Mouse (Mus musculus) T-helper 2 cell (primary cell): Measurements from ENCODE around the gene Pole2.

Experiments
- in situ Hi-C: fragments of 300-600 bp; cut with MboI, MseI; formaldehyde crosslinking; loops from one replicate; pipeline ENCODE4 v1.15.1; 2025; ENCODE audit warnings: high pct_unique_total_duplicates

The Pole2 gene

GRCm38 (mm10) chr12:69211057-69211456 is 16.9 kb downstream of the Pole2 start:
- in situ Hi-C loops = loop anchor here (5.0 kb wide), 1 partner anchor 486 kb away; no protein-coding TSS in a partner anchor

DNA sequence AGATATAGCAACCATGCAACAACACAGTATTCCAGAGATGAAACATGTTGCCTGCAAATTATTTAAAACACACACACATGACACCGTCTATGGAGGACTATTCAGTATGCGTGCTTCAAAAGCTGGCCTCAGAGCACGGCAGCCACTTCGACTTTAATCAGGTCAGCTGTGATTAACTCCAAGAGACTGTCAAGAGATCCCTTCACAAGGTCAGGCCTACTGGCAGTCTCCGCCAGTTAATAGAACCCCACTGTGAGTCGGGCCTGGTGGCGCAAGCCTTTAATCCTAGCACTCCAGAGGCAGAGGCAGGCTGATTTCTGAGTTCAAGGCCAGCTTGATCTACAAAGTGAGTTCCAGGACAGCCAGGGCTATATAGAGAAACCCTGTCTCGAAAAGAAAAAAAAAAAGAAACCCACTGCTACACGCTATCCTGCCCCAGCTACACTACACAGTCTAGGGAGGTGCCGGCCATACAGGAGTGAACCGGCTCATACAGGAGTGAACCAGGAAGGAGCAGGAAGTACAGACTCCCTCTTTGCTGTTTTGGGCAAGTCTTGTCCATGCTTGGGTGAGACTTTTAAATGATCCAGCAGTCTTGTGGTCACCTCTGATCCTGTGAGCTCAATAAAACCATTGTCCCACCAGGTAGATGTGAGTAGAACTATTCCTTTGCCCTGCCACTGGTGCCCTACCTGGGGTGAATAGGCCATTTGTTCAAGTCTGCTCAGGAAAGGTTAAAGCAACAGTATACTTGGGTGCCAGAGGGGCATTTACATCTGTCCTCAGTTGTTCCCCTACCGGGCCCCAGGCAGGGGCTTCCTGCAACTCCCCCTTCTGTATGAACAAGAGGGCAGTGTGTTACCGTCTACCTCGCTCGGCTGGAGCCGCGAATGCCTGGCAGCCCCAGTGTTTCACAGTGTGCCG is 17.7 kb downstream of the Pole2 start:
- in situ Hi-C loops = loop anchor here (5.0 kb wide), 1 partner anchor 487 kb away; no protein-coding TSS in a partner anchor

DNA sequence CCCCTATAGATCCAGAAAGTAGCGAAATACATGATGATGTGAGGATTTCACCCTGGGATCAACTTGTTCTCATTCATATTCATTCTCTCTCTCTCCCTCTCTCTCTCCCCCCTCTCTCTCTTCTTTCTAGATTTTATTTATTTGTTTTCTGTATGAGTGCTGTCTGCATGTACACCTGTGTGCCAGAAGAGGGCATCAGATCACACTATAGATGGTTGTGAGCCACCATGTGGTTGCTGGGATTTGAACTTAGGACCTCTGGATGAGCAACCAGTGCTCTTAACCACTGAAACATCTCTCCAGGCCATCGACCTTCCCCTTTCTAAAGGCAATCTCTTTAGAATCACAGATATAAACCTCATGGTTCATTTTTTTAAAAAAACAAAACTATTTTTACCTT is 19.5 kb downstream of the Pole2 start:
- in situ Hi-C loops = loop anchor here (5.0 kb wide), 1 partner anchor 89 kb away; the partner anchor contains the start of gene Klhdc2

GRCm38 (mm10) chr12:69207926-69208325 is 20.1 kb downstream of the Pole2 start:
- in situ Hi-C loops = loop anchor here (5.0 kb wide), 1 partner anchor 89 kb away; the partner anchor contains the start of gene Klhdc2

DNA sequence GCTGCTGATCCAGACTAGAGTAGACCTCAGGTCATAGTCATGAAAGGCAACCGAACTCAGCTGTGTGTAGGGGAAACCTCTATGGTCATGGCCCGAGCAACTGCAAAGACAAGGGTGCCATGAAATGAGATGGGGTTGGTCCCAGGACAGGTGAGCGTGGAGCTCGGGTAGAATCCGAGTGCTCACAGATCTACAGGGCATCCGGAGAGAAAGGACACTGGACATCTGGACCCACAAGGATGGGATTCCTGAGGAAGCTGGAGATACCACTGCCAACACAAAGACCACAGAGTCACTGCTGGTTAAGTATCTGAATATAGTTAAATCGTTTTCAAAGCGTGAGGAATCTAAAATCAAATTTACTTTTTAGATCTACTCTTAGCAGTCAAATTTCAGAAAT is 20.6 kb downstream of the Pole2 start:
- in situ Hi-C loops = loop anchor here (5.0 kb wide), 1 partner anchor 90 kb away; the partner anchor contains the start of gene Klhdc2

DNA sequence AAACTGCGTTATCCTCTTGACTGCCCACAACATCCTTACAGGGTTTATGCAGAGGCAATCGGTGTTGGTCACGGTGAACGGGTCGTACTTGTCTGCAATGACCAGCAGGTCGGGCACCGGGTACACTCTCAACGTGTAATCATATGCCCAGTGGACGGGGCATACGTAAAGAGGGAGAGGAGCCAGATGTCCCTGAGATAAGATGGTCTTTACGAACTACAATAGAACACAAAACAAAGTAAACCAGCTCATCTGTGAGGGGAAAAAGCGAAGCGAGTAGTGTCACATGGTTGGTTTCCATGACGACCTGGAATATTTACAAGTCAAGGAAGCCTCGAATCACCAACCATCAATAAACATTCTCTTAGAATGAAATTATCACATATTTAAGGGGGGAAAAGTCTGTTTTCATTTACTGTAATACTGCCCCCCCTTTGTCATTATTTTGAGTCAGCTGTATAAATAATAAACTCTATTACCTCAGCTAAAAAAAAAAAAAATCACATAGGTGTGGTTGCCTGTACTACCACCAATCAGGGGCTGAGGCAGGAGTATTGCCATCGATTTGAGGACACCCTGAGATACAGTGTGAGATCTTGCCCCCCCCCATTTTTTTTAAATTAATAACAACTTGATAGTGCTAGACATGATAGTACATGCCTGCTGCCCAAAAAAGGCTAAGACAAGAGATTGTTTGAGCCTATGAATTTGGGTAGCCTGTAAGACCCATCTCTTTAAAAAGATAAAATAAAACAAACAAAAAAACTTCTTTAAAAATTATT is 23.8 kb downstream of the Pole2 start, which contains the start of gene Gm49384:
Gene Gm49384, minus strand, starts transcription at position 216 of the 782 bp plus-strand sequence.
- in situ Hi-C loops = no loop called here

DNA sequence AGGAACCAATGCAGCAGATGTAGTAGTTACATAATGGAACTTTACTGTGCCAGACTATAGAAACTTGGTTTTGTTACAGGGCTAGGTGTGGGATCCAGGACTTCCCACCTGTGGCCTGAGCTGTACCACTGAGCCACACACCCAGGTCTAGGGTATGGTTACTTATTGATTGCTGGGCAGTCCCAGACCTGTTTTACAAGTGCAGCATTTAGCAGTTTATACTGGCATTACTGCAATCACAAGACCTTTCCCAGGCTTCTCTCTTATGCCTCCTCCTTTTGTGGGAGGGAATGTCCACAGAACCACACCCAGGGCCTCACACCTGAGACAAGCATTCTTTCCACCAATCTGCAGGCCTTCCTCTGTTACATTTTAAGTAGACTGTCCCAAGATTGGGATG is 29.0 kb downstream of the Pole2 start:
- in situ Hi-C loops = no loop called here

DNA sequence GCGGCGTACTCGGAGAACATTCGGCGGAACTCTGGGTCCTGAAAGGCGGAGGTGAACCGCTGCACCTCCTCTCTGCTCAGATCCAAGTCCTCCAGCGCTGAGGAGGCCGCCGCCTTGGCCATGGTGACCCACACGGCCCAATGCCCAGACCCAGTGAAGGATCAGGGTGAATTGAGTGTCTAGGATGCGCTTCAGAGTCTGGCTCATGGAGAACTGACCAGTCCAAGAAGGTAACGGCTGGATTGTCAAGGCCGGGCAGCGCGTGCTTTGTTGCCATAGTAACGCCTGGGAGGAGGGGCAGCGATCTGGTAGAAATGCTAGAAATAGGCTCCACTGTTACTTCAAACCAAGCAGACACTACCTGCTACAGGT is 29.8 kb downstream of the Pole2 start, which contains the start of gene Dnaaf2:
Gene Dnaaf2, minus strand, starts transcription at position 266 of the 372 bp plus-strand sequence.
- in situ Hi-C loops = no loop called here

- in situ Hi-C loops = no loop called here
Observed at GRCm38 (mm10) chr12:69197378-69198163, 30.4 kb downstream of the Pole2 start.

- in situ Hi-C loops = no loop called here
Observed at GRCm38 (mm10) chr12:69196444-69197377, 31.3 kb downstream of the Pole2 start, which contains the start of gene Gm49383. TSS of gene Gm49383 (minus strand) at chr12:69197104.

DNA sequence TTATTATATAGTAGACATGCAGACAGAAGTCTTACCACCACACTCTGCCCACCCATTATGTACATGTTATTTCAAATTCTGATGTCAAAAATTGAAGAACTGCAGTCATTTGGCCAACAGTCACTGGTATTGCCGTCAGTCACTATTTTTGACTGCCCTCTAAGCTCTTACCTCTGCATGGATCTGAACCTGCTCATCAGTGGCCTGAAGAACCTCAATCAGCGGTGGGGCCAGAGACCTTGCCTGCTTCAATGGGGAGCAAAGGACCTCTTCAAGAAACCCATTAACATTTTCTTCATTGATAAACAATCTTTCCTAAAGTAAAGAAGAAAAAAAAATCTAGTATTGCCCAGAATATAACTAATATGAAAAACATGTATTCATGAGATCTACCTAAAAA is 35.4 kb downstream of the Pole2 start:
- in situ Hi-C loops = no loop called here

- in situ Hi-C loops = no loop called here
Observed at GRCm38 (mm10) chr12:69191396-69191795, 36.6 kb downstream of the Pole2 start.

DNA sequence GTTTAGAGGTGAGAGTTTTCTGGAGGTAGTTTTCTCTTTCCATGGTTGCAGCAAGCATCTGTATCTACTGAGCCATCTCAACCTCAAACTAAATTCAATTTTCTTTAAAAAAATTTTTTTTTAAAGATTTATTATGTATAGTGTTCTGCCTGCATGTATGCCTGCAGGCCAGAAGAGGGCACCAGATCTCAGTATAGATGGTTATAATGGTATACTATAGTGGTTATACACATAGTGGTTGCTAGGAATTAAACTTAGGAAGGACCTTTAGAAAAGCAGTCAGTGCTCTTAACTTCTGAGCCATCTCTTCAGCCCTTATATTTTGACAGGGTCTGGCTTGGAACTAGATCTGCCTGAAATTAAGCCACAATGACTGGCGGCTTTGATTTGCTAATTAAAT is 37.5 kb downstream of the Pole2 start:
- in situ Hi-C loops = no loop called here

GRCm38 (mm10) chr12:69190074-69190473 is 37.9 kb downstream of the Pole2 start:
- in situ Hi-C loops = no loop called here

DNA sequence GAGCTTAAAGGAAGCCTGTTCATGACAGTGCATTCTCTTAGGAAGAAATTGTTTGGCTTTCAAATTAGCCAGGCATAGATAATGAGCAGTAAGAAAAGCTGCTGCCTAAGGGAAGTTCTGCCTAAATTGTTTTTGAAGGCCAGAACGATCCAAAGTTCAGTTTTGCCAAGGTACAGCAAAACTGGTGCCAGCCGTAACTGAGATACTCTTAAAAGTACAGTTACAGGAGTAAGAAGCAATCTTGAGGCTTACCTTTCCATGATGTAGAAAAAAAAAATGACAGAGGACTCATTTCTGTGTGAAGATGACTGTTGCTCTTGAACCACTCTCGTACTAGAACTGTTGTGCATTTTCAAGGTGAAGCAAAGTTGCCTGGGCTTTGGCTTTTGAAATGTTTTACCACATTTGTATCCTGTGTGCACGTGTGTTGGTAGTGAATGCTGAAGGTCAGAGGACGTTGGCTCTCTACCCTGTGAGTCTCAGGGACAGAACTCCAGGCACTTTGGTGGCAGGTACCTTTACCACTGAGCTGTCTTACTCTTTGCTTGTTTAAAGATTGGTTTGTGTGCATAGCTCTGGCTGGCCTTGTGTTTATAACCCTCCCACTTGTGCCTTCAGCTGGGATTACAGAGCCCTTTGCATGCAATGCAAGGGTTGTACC is 41.1 kb downstream of the Pole2 start:
- in situ Hi-C loops = no loop called here

DNA sequence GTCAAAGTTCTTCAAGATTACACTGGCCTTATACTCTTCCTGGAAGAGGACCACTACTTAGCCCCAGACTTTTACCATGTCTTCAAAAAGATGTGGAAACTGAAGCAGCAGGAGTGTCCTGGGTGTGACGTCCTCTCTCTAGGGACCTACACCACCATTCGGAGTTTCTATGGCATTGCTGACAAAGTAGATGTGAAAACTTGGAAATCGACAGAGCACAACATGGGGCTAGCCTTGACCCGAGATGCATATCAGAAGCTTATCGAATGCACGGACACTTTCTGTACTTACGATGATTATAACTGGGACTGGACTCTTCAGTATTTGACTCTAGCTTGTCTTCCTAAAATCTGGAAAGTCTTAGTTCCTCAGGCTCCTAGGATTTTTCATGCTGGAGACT is 42.6 kb downstream of the Pole2 start:
- in situ Hi-C loops = no loop called here

DNA sequence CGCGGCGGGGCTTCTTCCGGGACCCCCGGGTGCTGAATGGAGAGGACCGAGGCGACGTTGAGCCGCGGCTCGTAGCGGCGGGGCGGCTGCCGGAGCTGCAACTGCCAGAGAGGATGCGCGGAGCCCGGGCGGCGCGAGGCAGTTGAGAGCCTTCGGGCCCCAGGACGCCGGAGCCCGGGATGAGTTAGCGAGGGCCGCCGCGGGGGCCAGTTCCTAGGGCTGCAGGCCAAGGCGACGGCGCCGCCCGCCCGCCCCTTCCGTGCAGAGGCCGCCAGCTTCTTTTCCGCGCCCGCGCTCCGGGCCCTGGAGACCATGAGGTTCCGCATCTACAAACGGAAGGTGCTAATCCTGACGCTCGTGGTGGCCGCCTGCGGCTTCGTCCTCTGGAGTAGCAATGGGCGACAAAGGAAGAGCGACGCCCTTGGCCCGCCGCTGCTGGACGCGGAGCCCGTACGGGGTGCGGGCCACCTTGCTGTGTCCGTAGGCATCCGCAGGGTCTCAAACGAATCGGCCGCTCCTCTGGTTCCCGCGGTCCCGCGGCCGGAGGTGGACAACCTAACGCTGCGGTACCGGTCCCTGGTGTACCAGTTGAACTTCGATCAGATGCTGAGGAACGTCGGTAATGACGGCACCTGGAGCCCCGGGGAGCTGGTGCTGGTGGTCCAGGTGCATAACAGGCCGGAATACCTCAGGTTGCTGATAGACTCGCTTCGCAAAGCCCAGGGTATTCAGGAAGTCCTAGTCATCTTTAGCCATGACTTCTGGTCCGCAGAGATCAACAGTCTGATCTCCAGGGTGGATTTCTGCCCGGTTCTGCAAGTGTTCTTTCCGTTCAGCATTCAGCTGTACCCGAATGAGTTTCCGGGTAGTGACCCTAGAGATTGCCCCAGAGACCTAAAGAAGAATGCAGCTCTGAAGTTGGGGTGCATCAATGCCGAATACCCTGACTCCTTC is 43.4 kb downstream of the Pole2 start:
- in situ Hi-C loops = no loop called here

DNA sequence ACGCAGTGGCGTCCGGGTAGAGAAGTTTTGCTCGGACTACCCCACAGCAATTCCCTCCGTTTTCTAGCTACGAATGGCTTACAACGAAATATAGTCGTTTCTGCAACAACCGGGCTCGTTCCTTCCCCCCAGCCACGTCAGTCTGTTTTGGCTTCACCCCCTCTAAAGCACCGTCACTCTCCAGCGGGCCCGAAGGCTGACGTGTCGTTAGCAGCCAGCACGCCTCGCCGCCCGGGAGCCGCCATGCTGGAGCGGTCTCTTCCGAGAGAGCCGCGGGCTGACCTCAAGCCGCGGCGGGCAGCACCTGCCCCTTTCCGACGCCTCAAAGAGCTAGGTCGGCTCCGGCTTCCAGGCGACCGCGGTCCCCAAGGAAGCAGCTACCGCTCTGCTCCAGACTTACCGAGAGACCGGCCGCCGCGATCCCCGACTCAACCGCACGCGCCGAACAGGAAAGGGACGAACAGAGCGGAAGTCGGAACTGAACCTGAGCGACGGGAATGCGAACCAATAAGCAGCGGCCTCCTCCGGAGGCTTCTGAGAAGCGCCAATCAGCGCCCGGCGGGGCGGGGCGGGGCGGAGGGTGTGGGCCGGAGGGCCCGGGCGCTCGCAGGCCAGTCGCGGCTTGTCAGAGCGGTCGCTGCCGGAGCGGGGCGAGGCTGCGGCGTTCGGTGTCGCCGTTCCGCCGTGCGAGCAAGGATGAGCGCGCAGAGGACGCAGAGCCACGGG is 44.2 kb downstream of the Pole2 start, which contains the start of the genes Rpl36al and Mgat2:
Gene Rpl36al, minus strand, starts transcription at position 501 of the 726 bp plus-strand sequence.
Gene Mgat2, plus strand, starts transcription at position 575 of the 726 bp plus-strand sequence.
- in situ Hi-C loops = no loop called here
